Mouse (Mus musculus) embryonic fibroblast, embryonic 13.5 days (primary cell): ENCODE results near the gene Yeats2.

Experiments used
- CTCF ChIP-seq: IDR thresholded peaks from 2 replicates; pipeline ENCODE4 v1.5.1; 2011; ENCODE audit warnings: mild to moderate bottlenecking, control low read depth, low read length, moderate library complexity, borderline replicate concordance; ENCODE audit not compliant: insufficient read depth
- POLR2A ChIP-seq: IDR thresholded peaks from 2 replicates; pipeline ENCODE4 v1.6.1; 2011; ENCODE audit warnings: low read depth, mild to moderate bottlenecking, control low read depth, low read length, moderate library complexity

GRCm38 (mm10) chr16:20279395-20279794, 138.5 kb downstream of the Yeats2 start:
- TF ChIP-seq CTCF (no peak), POLR2A (no peak)
